ENCODE assay signal across 14 mouse cellular contexts in genomic region chr5:54098219-54098618, GRCm38 (mm10).
DNase-seq lines count a peak whose midpoint lies in the region; ATAC-seq and TF ChIP-seq lines count a peak whose summit lies in the region.
"Had no signal": no experiment of that assay in that cellular context is flagged by ENCODE, and none has a peak within 500 bp of the region (broad histone marks: within the 10 kb centered on the region; RNA-seq: fewer than 3 reads in every experiment).

No protein-coding gene starts in this region.

- peak overlapping the region; percentile 63 for H3K27ac ChIP-seq in layer of hippocampus, adult 2 months
- no peak overlapping the region for H3K27ac ChIP-seq in intestine, embryonic 15.5 days
- H3K27ac ChIP-seq: heart, adult 2 months; midbrain, embryonic 12.5 days; stomach, postnatal 0 days had no signal

- no peak for DNase-seq in layer of hippocampus, adult 2 months (ENCODE audit: low spot score in 2 of 2)
- no peak for DNase-seq in layer of hippocampus, postnatal 36 days
- DNase-seq in fibroblast of lung, adult 2 months (ENCODE audit: low read depth), result peak; percentile 27
- peak; percentile 24 to 59 for DNase-seq in right cerebral cortex, postnatal 36 days (ENCODE audit: low spot score in 2 of 2)
- no peak for DNase-seq in layer of hippocampus, postnatal 10 days (ENCODE audit: low spot score in 2 of 2)
- DNase-seq in cerebellum, adult 9-10 months, result no peak
- DNase-seq: adrenal gland, postnatal 10 days; cerebellum, adult 9-11 months had no signal

- H3K4me3 ChIP-seq in layer of hippocampus, adult 2 months, result no peak overlapping the region
- no peak overlapping the region for H3K4me3 ChIP-seq in intestine, embryonic 15.5 days (replicated peaks)
- H3K4me3 ChIP-seq: erythroblast, embryonic 14.5 days; heart, adult 2 months; midbrain, embryonic 12.5 days had no signal

- WGBS in intestine, embryonic 15.5 days, result 75% methylated on average over 6 of the region's 6 CpGs

- H3K27me3 ChIP-seq in intestine, embryonic 15.5 days (replicated peaks), result no peaks in the 10 kb centered on the region
- H3K27me3 ChIP-seq: midbrain, embryonic 12.5 days had no signal

- no peaks in the 10 kb centered on the region for H3K36me3 ChIP-seq in intestine, embryonic 15.5 days
- H3K36me3 ChIP-seq: midbrain, embryonic 12.5 days had no signal

- no peak for TF ChIP-seq CTCF in layer of hippocampus, adult 2 months (conservative IDR thresholded peaks at IDR 0.05)

- H3K4me1 ChIP-seq in intestine, embryonic 15.5 days (replicated peaks), result no peaks in the 10 kb centered on the region; the same call in 1 of the 2 replicates

- H3K9me3 ChIP-seq in intestine, embryonic 15.5 days, result no peaks in the 10 kb centered on the region
- H3K9me3 ChIP-seq: midbrain, embryonic 12.5 days had no signal

- H3K4me2 ChIP-seq in intestine, embryonic 15.5 days (replicated peaks), result no peak overlapping the region
- H3K4me2 ChIP-seq: midbrain, embryonic 12.5 days had no signal

- no peak overlapping the region for H3K9ac ChIP-seq in intestine, embryonic 15.5 days
- H3K9ac ChIP-seq: midbrain, embryonic 12.5 days had no signal

- peak; percentile 21 for ATAC-seq in CD4-positive, CD25-positive, alpha-beta regulatory T cell, adult 4 months
- no peak for ATAC-seq in intestine, embryonic 15.5 days

Comparison
In these comparisons a context has a peak if more than half of its experiments do, and no peak if none do; other contexts are left out.
1. DNase-seq: peak in fibroblast of lung, adult 2 months (single experiment) and right cerebral cortex, postnatal 36 days (2 of 2); none in layer of hippocampus, adult 2 months (0 of 2), layer of hippocampus, postnatal 36 days (0 of 2), layer of hippocampus, postnatal 10 days (0 of 2) and cerebellum, adult 9-10 months (single experiment).